Mouse (Mus musculus): ENCODE measurements around the gene Slc7a6.
A peak's percentile ranks its signal among the peaks of the same experiment; 100 is the strongest.

Gene Slc7a6

DNA sequence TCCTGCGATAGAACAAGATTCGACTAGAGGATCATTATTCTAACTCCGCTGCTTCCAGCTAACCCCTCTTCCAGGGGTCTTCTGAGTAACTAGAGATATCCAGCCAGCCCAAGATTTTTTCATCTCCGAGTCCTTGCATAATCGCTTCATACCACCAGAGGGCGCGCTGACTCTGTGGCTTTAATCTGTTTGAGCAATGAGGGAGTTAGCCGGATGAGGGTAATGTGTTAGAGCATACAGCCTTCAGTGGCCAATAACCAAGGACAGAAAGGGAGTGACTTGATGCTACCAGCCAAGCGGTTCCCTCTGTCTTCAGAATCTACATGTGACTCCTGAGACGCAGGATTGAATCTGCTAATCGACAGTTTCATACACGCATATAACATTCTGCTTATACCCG lies 27.9 kb upstream of the Slc7a6 start:
- peak; percentile 90 to 91 for DNase-seq

DNA sequence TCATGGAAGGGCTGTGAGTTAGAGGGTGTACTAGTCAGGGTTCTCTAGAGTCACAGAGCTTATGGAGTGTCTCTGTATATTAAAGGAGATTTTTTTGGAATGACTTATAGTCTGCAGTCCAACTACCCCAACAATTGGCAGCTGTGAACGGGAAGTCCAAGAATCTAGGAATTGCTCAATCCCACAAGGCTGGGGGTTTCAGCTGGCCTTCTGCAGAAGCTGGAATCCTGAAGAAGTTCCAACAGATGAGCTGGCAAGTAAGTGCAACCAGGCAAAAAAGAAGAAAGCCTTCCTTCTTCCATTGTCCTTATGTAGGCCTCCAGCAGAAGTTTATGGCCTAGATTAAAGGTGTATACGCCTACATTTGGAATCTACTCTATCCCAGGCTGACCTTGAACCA lies 23.3 kb upstream of the Slc7a6 start:
- DNase-seq: no peak

DNA sequence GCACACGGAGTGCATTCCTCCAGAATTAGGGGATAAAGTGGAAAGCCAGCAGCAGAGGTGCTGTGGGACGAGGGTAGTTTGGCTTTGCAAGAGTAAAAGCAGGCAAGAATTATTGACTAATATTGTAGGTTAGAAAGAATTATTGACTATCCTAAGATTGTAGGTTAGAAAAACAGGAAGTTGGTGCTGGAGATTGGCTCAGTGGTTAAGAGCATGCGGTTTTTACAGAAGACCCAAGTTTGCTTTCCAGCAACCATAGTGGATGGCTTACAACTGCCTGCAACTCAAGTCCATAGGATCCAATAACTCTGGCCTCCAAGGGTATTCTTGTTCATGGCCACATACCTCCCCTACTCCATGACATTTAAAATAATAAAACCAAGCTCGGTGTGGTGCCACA lies 22.6 kb upstream of the Slc7a6 start:
- DNase-seq: no peak

- DNase-seq: no peak
These were observed 20.6 kb upstream of the Slc7a6 start for GRCm38 (mm10) chr8:106147868-106148565.

- no peak for DNase-seq
These were observed 19.6 kb upstream of the Slc7a6 start for GRCm38 (mm10) chr8:106149025-106149424.

DNA sequence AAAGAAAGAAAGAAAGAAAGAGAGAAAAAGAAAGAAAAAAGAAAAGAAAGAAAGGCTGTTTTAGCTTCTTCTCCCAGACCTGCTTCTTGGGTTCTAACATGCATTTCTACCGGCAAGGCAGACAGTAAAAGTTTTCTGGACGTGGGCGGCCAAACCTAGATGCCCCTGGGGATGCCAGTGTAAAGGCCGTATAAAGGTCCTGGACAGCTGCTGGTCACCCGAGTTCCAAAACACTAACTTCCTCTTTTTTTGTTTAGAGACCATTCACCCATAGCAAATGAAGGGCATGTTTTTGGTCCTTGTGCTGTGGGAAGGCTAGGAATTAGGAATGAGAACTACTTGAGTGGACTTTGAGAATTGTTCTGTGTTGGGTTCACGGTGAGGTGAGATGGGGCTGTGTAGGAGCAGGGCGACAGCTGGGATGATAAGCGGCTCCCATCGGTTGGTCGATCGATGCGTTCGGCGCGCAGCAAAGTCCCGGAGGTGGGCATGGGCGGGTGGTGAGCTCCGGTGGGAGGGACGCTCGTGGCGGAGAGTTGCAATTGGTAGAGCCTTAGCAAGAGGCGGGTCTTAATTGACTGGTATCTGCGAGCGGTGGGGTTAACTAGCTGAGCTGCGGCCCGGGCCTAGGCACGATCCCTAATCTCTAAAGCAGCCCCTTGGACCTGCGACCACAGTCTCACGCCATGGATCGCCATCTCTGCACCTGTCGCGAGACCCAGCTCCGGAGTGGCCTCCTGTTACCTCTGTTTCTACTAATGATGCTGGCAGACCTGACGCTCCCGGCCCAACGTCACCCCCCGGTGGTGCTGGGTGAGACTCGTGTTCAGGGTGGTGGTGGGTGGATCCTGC lies 18.6 kb upstream of the Slc7a6 start, which contains the start of gene Pla2g15:
Gene Pla2g15, plus strand, starts transcription at position 599 of the 852 bp plus-strand sequence.
- peak; percentile 92 for DNase-seq

- no peak for DNase-seq
These were observed 18.0 kb upstream of the Slc7a6 start for GRCm38 (mm10) chr8:106150653-106151000.

GRCm38 (mm10) chr8:106151041-106151440 lies 17.6 kb upstream of the Slc7a6 start:
- no peak for DNase-seq

DNA sequence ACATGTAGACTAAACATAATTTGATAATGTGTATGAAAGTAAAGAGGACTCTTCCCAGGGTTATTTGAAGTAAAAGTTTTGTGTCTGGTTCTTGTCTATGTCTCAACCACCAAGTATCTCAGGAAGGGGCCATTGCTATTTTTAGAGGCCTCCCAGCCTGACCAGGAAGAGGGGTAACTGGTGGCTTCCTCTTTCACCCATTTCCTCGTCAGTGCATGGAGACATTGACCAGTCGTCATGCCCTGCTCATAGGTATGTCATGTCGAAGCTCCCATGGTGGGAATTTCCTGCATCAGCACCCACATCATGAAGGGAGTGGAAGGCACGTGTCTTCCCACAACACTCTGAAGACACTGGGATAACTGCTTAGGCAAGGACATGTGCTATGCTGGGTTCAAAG lies 15.8 kb upstream of the Slc7a6 start:
- no peak for DNase-seq

DNA sequence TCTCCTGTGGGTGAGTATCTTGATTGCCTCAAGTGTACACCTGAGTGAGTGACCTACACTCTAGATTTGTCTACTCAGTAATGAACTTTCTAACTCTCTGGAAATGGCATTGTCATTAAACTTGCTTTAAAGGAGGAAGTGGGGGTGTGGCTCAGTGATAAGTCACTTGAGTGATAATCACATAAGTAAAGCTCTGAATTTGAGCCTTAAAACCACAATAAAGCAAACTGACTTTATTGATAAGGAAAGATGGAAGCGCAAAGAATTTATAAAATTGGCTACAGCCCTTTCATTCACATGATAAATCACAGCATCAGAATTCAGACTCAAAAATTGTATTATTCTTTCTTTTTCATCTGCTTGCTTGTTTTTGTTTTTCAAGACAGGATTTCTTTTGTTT lies 11.2 kb upstream of the Slc7a6 start:
- DNase-seq: no peak

GRCm38 (mm10) chr8:106158381-106158780 lies 10.3 kb upstream of the Slc7a6 start:
- DNase-seq: no peak

GRCm38 (mm10) chr8:106159876-106160275 lies 8.8 kb upstream of the Slc7a6 start:
- no peak for DNase-seq

DNA sequence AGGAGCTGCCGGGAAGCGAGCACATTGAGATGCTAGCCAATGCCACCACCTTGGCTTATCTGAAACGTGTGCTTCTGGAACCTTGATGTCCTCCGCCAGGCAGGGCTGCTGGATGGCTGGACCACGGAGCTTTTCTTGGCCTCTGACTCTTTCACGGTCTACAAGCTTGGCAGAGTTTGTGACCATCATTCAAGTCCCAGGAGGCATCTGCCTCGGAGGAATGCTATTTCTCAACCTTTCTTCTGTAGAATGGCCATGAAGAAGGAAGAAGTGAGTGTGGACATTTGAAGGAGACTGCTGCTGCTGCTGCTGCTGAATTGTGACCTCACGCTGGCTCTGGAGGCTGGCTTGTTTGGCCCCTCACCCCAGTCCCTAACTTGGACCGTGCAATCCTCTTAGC lies 5.4 kb upstream of the Slc7a6 start:
- DNase-seq: no peak

GRCm38 (mm10) chr8:106165460-106165859 lies 3.2 kb upstream of the Slc7a6 start:
- DNase-seq: peak; percentile 86 to 90

DNA sequence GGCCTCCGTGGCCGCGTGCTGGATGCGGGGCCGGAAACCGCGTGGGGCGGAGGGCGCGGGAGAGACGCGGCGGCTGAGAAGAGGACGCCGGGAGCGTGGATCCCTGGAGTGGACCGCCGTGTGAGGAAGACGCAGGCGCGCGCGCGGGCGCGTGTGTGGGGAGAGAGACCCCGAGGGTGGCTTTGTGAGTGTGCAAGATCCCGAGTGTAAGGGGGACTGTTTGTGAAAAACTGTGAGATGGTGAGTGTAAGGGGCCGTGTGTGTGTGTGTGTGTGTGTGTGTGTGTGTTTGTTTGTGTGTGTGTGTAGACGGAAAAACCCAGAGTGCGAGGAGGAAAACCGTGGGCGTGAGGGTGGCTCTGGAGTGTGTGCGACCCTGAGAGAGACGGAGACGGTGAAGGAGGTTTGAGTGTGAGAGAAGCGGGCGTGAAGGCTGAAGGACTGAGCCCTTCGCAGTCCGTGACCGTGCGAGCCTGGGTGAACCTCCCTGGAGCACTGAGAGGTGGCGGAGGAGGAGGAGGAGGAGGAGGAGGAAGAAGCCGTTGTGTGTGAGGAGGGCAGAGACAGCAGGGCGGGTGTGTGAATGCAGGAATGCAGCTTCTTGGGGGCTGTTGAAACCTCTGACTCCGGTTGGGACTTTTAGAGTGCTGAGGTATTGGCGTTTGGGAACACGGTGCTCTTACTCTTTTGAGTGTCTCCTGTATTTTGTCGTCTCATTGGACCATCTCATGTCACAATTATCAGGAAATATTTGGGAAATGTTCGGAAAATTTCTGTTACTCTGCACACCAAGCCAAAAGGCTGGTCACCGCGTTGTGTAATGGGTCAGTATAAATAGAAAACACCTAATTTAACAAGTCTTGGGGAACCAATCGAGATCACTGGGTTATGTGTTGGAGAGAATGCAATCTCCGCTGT lies 618 bp downstream of the Slc7a6 start:
- no peak for DNase-seq

GRCm38 (mm10) chr8:106169934-106170480 lies 1.4 kb downstream of the Slc7a6 start:
- no peak for DNase-seq

- no peak for DNase-seq
These were observed 4.9 kb downstream of the Slc7a6 start for GRCm38 (mm10) chr8:106173566-106173965.

DNA sequence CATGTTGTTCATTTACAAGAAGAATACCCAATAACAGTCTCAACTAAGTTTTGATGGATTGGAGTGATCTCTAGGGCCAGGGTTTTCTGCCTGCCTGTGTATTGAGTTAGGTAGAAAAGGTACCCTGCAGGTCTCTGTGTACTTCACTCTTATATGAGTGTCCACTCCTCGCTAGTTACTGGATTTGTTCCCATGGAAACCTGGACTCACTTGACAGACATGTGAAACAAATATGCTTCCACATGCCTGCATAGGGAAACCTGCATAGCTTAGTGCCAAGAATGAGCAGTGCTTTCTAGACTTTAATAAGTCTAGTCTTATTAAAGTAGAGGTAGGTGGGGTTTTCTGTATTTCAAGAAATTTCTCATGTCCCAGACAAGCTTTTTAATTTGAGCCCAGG lies 8.2 kb downstream of the Slc7a6 start:
- no peak for DNase-seq

GRCm38 (mm10) chr8:106177594-106177993 lies 8.9 kb downstream of the Slc7a6 start:
- DNase-seq: no peak

GRCm38 (mm10) chr8:106178428-106178827 lies 9.8 kb downstream of the Slc7a6 start:
- no peak for DNase-seq

- DNase-seq: peak; percentile 53 to 59
These were observed 17.1 kb downstream of the Slc7a6 start for GRCm38 (mm10) chr8:106185628-106186270.

DNA sequence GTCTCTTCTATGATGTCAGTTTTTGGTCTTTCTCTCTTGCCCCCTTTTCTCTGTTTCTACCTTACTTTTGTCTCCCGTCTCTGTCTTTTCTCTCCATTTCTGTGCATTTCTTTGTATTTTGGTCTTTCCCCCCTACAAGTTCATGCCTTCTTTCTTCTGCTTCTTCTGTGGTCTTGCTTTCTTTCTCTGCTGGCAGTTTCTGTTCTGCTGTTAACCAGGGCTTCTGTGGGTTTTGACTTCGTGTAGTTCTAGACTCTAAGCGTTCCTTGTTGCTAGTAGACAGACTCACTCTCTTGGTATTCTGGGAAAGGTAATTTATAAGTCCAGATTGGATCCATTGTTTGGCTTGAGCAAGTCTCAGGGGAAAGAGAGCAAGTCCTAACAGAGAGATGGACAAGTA lies 17.7 kb downstream of the Slc7a6 start:
- DNase-seq: no peak

All from cerebellum, postnatal 14 days (tissue).